Mouse (Mus musculus) frontal cortex, adult 2 months (tissue): ENCODE results near the gene Cmtm4. TPM values are rescaled to one million over a fixed set of nuclear protein-coding genes. Genes with fewer than 3 reads are reported as not detected.

ENCODE experiments used
- polyA plus RNA-seq: library from polyadenylated mRNA; depleted of rRNA; stranded (reverse); fragments of >200 nt; gene quantifications from 2 replicates; pipeline ENCODE4 v1.2.3, GENCODE M21; 2012; rRNA removed

Gene Cmtm4
- polyA plus RNA-seq, 1 experiment: 43.8 TPM

Other genes with a start within 250 kb of the Cmtm4 start
- gene Bean1, start 225.4 kb downstream of the Cmtm4 start, polyA plus RNA-seq: 21.5 and 22.2 TPM in 2 replicates
- 40.6 and 42.8 TPM in 2 replicates for gene Tk2, start 147.2 kb downstream of the Cmtm4 start, polyA plus RNA-seq
- gene Cklf, start 144.9 kb downstream of the Cmtm4 start, polyA plus RNA-seq: 13.1 and 13.7 TPM in 2 replicates
- gene Cmtm2a, start 102.6 kb downstream of the Cmtm4 start, polyA plus RNA-seq: not detected in 2 replicates
- gene Gm45711, start 85.7 kb downstream of the Cmtm4 start, polyA plus RNA-seq: not detected in 2 replicates
- not detected in 2 replicates for gene Cmtm1, start 85.7 kb downstream of the Cmtm4 start, polyA plus RNA-seq
- gene Gm11020, start 74.2 kb downstream of the Cmtm4 start, polyA plus RNA-seq: not detected in 2 replicates
- not detected in 2 replicates for gene Cmtm2b, start 73.6 kb downstream of the Cmtm4 start, polyA plus RNA-seq
- 20.4 and 22.4 TPM in 2 replicates for gene Cmtm3, start 56.4 kb downstream of the Cmtm4 start, polyA plus RNA-seq
- gene Dync1li2, start 47.2 kb upstream of the Cmtm4 start, polyA plus RNA-seq: 154 and 165 TPM in 2 replicates
- gene Terb1, start 114.1 kb upstream of the Cmtm4 start, polyA plus RNA-seq: 0.74 and 0.86 TPM in 2 replicates
- gene Nae1, start 138.8 kb upstream of the Cmtm4 start, polyA plus RNA-seq: 78.0 and 87.7 TPM in 2 replicates
- gene Car7, start 138.9 kb upstream of the Cmtm4 start, polyA plus RNA-seq: 41.3 and 42.8 TPM in 2 replicates
- gene Pdp2, start 195.6 kb upstream of the Cmtm4 start, polyA plus RNA-seq: 4.6 and 5.5 TPM in 2 replicates
- gene Cdh16, start 228.6 kb upstream of the Cmtm4 start, polyA plus RNA-seq: not detected in 2 replicates
- gene Rrad, start 235.5 kb upstream of the Cmtm4 start, polyA plus RNA-seq: 4.0 and 4.1 TPM in 2 replicates
- gene Ciao2b, start 246.2 kb upstream of the Cmtm4 start, polyA plus RNA-seq: 50.2 and 70.7 TPM in 2 replicates